Mouse (Mus musculus): Measurements from ENCODE around the gene Ascl4. TPM values are rescaled to one million over a fixed set of nuclear protein-coding genes. Genes with fewer than 3 reads are reported as not detected.

Ascl4 gene
- polyA plus RNA-seq, 2 experiments, result not detected

DNA sequence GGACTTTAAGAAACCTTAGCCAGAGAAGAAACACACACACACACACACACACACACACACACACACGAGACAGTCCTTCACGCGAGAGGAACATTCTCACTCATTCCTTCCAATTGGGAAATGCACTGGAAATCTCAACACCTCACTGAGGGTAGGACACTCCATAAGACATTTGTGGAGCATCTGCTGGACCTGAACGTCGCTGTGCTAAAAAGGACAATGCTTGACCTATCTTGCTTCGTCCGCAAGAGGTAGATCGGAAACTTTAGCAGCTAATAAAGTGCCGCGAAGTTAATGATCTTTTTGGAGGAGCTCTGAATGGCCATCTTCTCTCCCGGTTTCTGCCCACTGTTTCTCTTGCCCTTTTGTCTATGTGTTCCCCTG, 1.7 kb downstream of the Ascl4 start:
- Histone ChIP-seq H3K36me3 (replicated peaks; ENCODE audit: control insufficient read depth, insufficient read depth, low read depth) (no peaks in the 10 kb centered on the region), H3K9ac (replicated peaks) (no peak overlapping the region), H3K4me3 (ENCODE audit: insufficient read depth in 1 of 2, low read depth in 2 of 2, low read length in 2 of 2) (no peak overlapping the region), H3K27me3 (ENCODE audit: control insufficient read depth, insufficient read depth, low read length) (peaks cover 33% of the 10 kb centered on the region), H3K27ac (no peak overlapping the region), H3K4me1 (replicated peaks; ENCODE audit: control insufficient read depth in 2 of 2, insufficient read depth in 2 of 2, low read length in 1 of 2) (no peaks in the 10 kb centered on the region), H3K4me2 (ENCODE audit: low read depth) (no peak overlapping the region), H3K9me3 (ENCODE audit: control insufficient read depth, low read length) (no peaks in the 10 kb centered on the region)
- no peak for TF ChIP-seq CTCF (IDR thresholded peaks at IDR 0.05; ENCODE audit: low read depth)
- TF ChIP-seq EP300 (IDR thresholded peaks at IDR 0.05; ENCODE audit: low read depth), result no peak
- WGBS (ENCODE audit: insufficient replicate concordance), result 53% methylated on average over 11 of the region's 11 CpGs
- no peak for ATAC-seq (ENCODE audit: insufficient read depth)
- DNase-seq (ENCODE audit: low read depth in 3 of 3, low spot score in 3 of 3), result no peak

GRCm38 (mm10) chr10:85929962-85930361, 2.5 kb downstream of the Ascl4 start:
- ATAC-seq (ENCODE audit: insufficient read depth) (no peak), DNase-seq (ENCODE audit: low read depth in 3 of 3, low spot score in 3 of 3) (no peak)
- no peak overlapping the region for H3K9ac ChIP-seq (replicated peaks)
- no peak for TF ChIP-seq CTCF (IDR thresholded peaks at IDR 0.05; ENCODE audit: low read depth)
- TF ChIP-seq EP300 (IDR thresholded peaks at IDR 0.05; ENCODE audit: low read depth), result no peak
- H3K4me2 ChIP-seq (ENCODE audit: low read depth), result no peak overlapping the region
- H3K27ac ChIP-seq, result no peak overlapping the region
- no peaks in the 10 kb centered on the region for H3K9me3 ChIP-seq (ENCODE audit: control insufficient read depth, low read length)
- no peaks in the 10 kb centered on the region for H3K36me3 ChIP-seq (replicated peaks; ENCODE audit: control insufficient read depth, insufficient read depth, low read depth)
- 67% methylated on average over 11 of the region's 11 CpGs for whole genome bisulfite sequencing (ENCODE audit: insufficient replicate concordance)
- no peak overlapping the region for H3K4me3 ChIP-seq (ENCODE audit: insufficient read depth in 1 of 2, low read depth in 2 of 2, low read length in 2 of 2)
- no peaks in the 10 kb centered on the region for H3K4me1 ChIP-seq (replicated peaks; ENCODE audit: control insufficient read depth in 2 of 2, insufficient read depth in 2 of 2, low read length in 1 of 2)
- peaks cover 33% of the 10 kb centered on the region for H3K27me3 ChIP-seq (ENCODE audit: control insufficient read depth, insufficient read depth, low read length)

GRCm38 (mm10) chr10:85936280-85936965, 8.9 kb downstream of the Ascl4 start:
- TF ChIP-seq EP300 (IDR thresholded peaks at IDR 0.05; ENCODE audit: low read depth) (no peak), CTCF (IDR thresholded peaks at IDR 0.05; ENCODE audit: low read depth) (no peak)
- no peaks in the 10 kb centered on the region for H3K27me3 ChIP-seq (ENCODE audit: control insufficient read depth, insufficient read depth, low read length)
- WGBS (ENCODE audit: insufficient replicate concordance), result 75% methylated on average over 6 of the region's 6 CpGs
- ATAC-seq (ENCODE audit: insufficient read depth) (no peak), DNase-seq (ENCODE audit: low read depth in 3 of 3, low spot score in 3 of 3) (no peak)
- no peaks in the 10 kb centered on the region for H3K9me3 ChIP-seq (ENCODE audit: control insufficient read depth, low read length)
- no peak overlapping the region for H3K4me2 ChIP-seq (ENCODE audit: low read depth)
- H3K4me1 ChIP-seq (replicated peaks; ENCODE audit: control insufficient read depth in 2 of 2, insufficient read depth in 2 of 2, low read length in 1 of 2), result no peaks in the 10 kb centered on the region
- H3K4me3 ChIP-seq (ENCODE audit: insufficient read depth in 1 of 2, low read depth in 2 of 2, low read length in 2 of 2), result no peak overlapping the region
- no peak overlapping the region for H3K9ac ChIP-seq (replicated peaks)
- peaks cover 38% of the 10 kb centered on the region for H3K36me3 ChIP-seq (replicated peaks; ENCODE audit: control insufficient read depth, insufficient read depth, low read depth)
- H3K27ac ChIP-seq, result no peak overlapping the region

DNA sequence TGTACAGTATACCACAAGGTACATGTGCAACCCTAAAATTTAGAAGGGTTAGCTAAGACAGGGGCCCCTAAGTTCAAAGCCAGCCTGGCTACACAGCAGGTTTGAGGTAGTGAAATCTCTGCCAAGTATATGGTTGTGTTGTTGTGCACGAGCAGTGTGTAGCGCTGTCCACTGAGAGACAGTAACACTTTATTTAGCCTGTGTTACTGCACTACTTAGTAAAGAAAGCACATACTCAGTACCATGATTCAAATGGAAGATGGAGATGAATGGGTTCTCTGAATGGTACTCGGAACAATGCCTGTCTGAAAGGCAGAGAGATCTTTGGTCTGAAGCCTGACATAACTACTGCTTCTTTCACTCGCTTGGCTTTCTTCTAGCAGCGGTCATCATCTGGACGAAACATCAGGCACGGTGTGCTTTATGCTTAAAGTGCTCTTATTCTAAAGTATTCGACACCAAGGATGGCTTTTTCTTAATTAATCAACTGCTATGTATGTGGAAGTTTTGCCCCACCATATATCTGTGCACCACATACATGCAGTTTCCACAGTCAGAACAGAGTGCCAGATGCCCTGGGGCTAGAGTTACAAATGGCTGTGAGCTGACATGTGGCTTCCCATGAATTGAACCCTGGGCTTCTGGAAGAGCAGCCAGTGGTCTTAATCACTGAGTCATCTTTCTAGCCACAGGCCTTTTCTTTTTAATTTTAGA, 21.2 kb downstream of the Ascl4 start:
- WGBS (ENCODE audit: insufficient replicate concordance), result 86% methylated on average over 8 of the region's 8 CpGs
- no peak overlapping the region for H3K4me2 ChIP-seq (ENCODE audit: low read depth)
- H3K36me3 ChIP-seq (replicated peaks; ENCODE audit: control insufficient read depth, insufficient read depth, low read depth), result peaks cover 41% of the 10 kb centered on the region

DNA sequence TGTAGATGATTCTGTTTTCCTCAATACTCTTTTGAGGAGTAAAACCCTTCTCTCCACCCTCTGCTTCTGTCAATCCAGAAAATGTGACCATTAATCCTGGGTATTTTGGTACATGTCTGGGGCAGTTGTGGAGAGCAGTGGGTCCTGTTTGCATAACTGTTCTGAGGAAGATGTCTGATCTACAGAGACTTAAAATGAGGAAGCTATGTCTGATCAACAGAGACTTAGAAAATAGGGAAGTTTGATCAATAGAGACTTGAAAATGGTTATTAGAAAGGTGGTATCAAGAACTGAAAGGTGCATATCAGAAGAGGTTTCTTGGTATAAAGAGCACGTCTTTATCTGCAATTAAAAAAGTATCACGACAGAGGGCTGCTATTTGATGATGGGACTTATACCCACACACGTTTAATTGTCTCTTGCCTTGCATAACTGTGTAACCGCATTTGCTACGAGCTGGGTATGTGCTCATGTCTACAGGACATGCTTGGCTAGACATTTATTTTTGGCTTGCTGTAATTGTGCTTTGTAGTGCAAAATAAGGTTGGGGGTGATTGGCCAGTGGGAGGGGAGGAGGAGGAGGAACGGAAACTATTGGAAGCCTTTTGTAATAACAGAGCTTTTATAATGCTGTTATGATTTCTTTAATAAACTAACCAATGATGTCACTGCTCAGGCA, 24.4 kb downstream of the Ascl4 start:
- TF ChIP-seq CTCF (IDR thresholded peaks at IDR 0.05; ENCODE audit: low read depth), result no peak
- no peak for TF ChIP-seq EP300 (IDR thresholded peaks at IDR 0.05; ENCODE audit: low read depth)
- H3K9ac ChIP-seq (replicated peaks), result no peak overlapping the region
- no peak overlapping the region for H3K4me3 ChIP-seq (ENCODE audit: insufficient read depth in 1 of 2, low read depth in 2 of 2, low read length in 2 of 2)
- no peaks in the 10 kb centered on the region for H3K27me3 ChIP-seq (ENCODE audit: control insufficient read depth, insufficient read depth, low read length)
- ATAC-seq (ENCODE audit: insufficient read depth), result no peak
- 70% methylated on average over 6 of the region's 6 CpGs for WGBS (ENCODE audit: insufficient replicate concordance)
- peaks cover 35% of the 10 kb centered on the region for H3K36me3 ChIP-seq (replicated peaks; ENCODE audit: control insufficient read depth, insufficient read depth, low read depth)
- H3K4me2 ChIP-seq (ENCODE audit: low read depth), result no peak overlapping the region
- H3K27ac ChIP-seq, result no peak overlapping the region
- H3K9me3 ChIP-seq (ENCODE audit: control insufficient read depth, low read length), result no peaks in the 10 kb centered on the region
- H3K4me1 ChIP-seq (replicated peaks; ENCODE audit: control insufficient read depth in 2 of 2, insufficient read depth in 2 of 2, low read length in 1 of 2), result peaks cover 0 to 6% of the 10 kb centered on the region in 2 experiments; a peak in 1 of 4 replicates
- no peak for DNase-seq (ENCODE audit: low read depth in 3 of 3, low spot score in 3 of 3)

More for the DNA sequence above, 21.2 kb downstream of the Ascl4 start:
- Histone ChIP-seq H3K4me1 (replicated peaks; ENCODE audit: control insufficient read depth in 2 of 2, insufficient read depth in 2 of 2, low read length in 1 of 2) (no peaks in the 10 kb centered on the region), H3K4me3 (ENCODE audit: insufficient read depth in 1 of 2, low read depth in 2 of 2, low read length in 2 of 2) (no peak overlapping the region), H3K27me3 (ENCODE audit: control insufficient read depth, insufficient read depth, low read length) (no peaks in the 10 kb centered on the region), H3K9ac (replicated peaks) (no peak overlapping the region), H3K27ac (no peak overlapping the region), H3K9me3 (ENCODE audit: control insufficient read depth, low read length) (no peaks in the 10 kb centered on the region)
- DNase-seq (ENCODE audit: low read depth in 3 of 3, low spot score in 3 of 3), result no peak
- TF ChIP-seq EP300 (IDR thresholded peaks at IDR 0.05; ENCODE audit: low read depth) (no peak), CTCF (IDR thresholded peaks at IDR 0.05; ENCODE audit: low read depth) (no peak)
- ATAC-seq (ENCODE audit: insufficient read depth), result no peak

All from liver, embryonic 14.5 days (tissue).